Mouse (Mus musculus) embryo, embryonic 9.5 days (tissue): ENCODE measurements around the gene Gm13285.
"Not testable (repeated sequence)": the region's sequence is repeated elsewhere in the genome, so short reads cannot be mapped to it uniquely, and the experiment has no call there.

Experiments used
- DNase-seq: peaks from one replicate; pipeline ENCODE4 v3.0.0-alpha.2; 2017; ENCODE audit errors: extremely low spot score

The Gm13285 gene

GRCm38 (mm10) chr4:88799365-88799764, at the start of gene Gm13285:
Gene Gm13285, plus strand, starts transcription at chr4:88799665.
- DNase-seq, result not testable (repeated sequence)

GRCm38 (mm10) chr4:88749926-88750325, 49.5 kb upstream of the Gm13285 start:
- DNase-seq, result no peak

GRCm38 (mm10) chr4:88754818-88755340, 44.6 kb upstream of the Gm13285 start, which contains the start of gene Gm13271:
Gene Gm13271, plus strand, starts transcription at chr4:88754868.
- DNase-seq, result not testable (repeated sequence)

- peak; percentile 52 for DNase-seq
Measured at GRCm38 (mm10) chr4:88756581-88757513, 42.6 kb upstream of the Gm13285 start.

- DNase-seq, result peak; percentile 80
Measured at GRCm38 (mm10) chr4:88757628-88758031, 41.8 kb upstream of the Gm13285 start.

GRCm38 (mm10) chr4:88758751-88759150, 40.7 kb upstream of the Gm13285 start:
- DNase-seq, result not testable (repeated sequence)

GRCm38 (mm10) chr4:88759610-88760268, 39.7 kb upstream of the Gm13285 start, which contains the start of gene Gm13283:
Gene Gm13283, plus strand, starts transcription at chr4:88760119.
- DNase-seq, result not testable (repeated sequence)

- peak; percentile 56 for DNase-seq
Measured at GRCm38 (mm10) chr4:88760431-88760830, 39.0 kb upstream of the Gm13285 start.

GRCm38 (mm10) chr4:88761776-88762175, 37.7 kb upstream of the Gm13285 start:
- DNase-seq, result not testable (repeated sequence)

GRCm38 (mm10) chr4:88762341-88762740, 37.1 kb upstream of the Gm13285 start:
- DNase-seq, result not testable (repeated sequence)

GRCm38 (mm10) chr4:88763384-88764018, 36.0 kb upstream of the Gm13285 start:
- peak; percentile 68 for DNase-seq

GRCm38 (mm10) chr4:88773534-88773933, 25.9 kb upstream of the Gm13285 start, which contains the start of gene Gm13290:
Gene Gm13290, plus strand, starts transcription at chr4:88773834.
- DNase-seq, result not testable (repeated sequence)

GRCm38 (mm10) chr4:88776622-88777021, 22.8 kb upstream of the Gm13285 start, which contains the start of gene Gm13289:
Gene Gm13289, plus strand, starts transcription at chr4:88776922.
- not testable (repeated sequence) for DNase-seq

- not testable (repeated sequence) for DNase-seq
Measured at GRCm38 (mm10) chr4:88779550-88779949, 19.9 kb upstream of the Gm13285 start, which contains the start of gene Gm13272. Gene Gm13272, plus strand, starts transcription at chr4:88779850.

- DNase-seq, result not testable (repeated sequence)
Measured at GRCm38 (mm10) chr4:88780320-88780719, 19.1 kb upstream of the Gm13285 start.

- DNase-seq, result not testable (repeated sequence)
Measured at GRCm38 (mm10) chr4:88781831-88782230, 17.6 kb upstream of the Gm13285 start, which contains the start of gene Ifnz. Gene Ifnz, plus strand, starts transcription at chr4:88782131.

- DNase-seq, result not testable (repeated sequence)
Measured at GRCm38 (mm10) chr4:88782335-88782734, 17.1 kb upstream of the Gm13285 start.

- DNase-seq, result not testable (repeated sequence)
Measured at GRCm38 (mm10) chr4:88785409-88785808, 14.1 kb upstream of the Gm13285 start, which contains the start of gene Gm13276. Gene Gm13276, plus strand, starts transcription at chr4:88785709.

GRCm38 (mm10) chr4:88788402-88788801, 11.1 kb upstream of the Gm13285 start, which contains the start of gene Gm13277:
Gene Gm13277, plus strand, starts transcription at chr4:88788632.
- not testable (repeated sequence) for DNase-seq

GRCm38 (mm10) chr4:88791250-88791649, 8.2 kb upstream of the Gm13285 start, which contains the start of gene Gm13278:
Gene Gm13278, plus strand, starts transcription at chr4:88791550.
- not testable (repeated sequence) for DNase-seq
